Mouse (Mus musculus) neutrophil, adult 83 days (primary cell): Measurements from ENCODE around the gene Pga5. TPM values are rescaled to one million over a fixed set of nuclear protein-coding genes. Genes with fewer than 3 reads are reported as not detected.

Experiments used
- total RNA-seq, 2 experiments: library from RNA; stranded (reverse); gene quantifications; one replicate each; pipeline ENCODE4 v1.2.4; 2023

The Pga5 gene
- total RNA-seq: not detected

GRCm38 (mm10) chr19:10677915-10678771 lies at the start of gene Pga5:
Gene Pga5 (minus strand): TSS chr19:10678071.

GRCm38 (mm10) chr19:10688537-10689352 lies 10.9 kb upstream of the Pga5 start, which contains the start of gene Vps37c:
Gene Vps37c (plus strand): TSS chr19:10688735.

DNA sequence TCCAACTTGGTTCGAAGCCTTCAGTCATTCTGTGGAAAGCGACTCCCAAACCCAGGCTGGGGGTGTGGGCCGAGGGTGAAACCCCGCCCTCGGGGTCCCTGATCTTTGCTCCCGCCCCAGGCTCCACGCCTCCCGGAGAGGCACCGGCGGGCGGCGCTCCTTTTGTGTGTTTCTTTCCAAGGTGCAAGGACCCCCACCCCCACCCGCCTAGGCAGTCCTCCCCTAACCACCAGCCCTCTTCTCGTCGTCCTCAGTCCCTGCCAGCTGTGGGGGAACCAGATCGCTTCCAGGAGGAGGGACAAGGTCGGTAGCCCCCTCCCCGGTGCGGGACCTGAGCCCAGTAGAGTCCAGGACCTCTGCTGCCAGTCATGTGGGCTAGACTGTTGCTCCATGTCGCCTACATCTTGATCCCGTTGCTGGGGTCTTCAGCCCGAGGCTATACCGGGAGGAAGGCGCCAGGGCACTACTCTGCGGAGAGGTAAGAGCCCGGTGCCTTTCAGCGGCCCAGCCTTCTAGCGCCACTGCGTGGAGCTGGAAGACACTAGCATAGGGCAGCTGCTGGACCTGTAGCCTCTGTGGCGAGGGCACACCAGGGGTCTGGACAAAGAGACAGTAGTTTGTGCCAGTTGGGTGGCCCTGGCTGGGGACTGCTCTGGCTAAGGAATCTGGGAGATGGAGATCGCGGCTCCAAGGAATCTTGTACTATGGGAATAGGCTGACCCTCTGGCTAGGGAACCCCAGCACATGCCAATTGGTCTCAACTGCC lies 43.6 kb downstream of the Pga5 start, which contains the start of gene Vwce:
TSS of gene Vwce (plus strand) at position 108 of the 766 bp plus-strand sequence.

Other genes with a start within 250 kb of the Pga5 start
- gene Lrrc10b, start 220.6 kb downstream of the Pga5 start, total RNA-seq: not detected
- gene Ppp1r32, start 195.1 kb downstream of the Pga5 start, total RNA-seq: 1 to 10 TPM; 1.2 to 1.9 TPM
- 10 to 100 TPM; 72.4 to 78.9 TPM for gene Cpsf7, start 152.8 kb downstream of the Pga5 start, total RNA-seq
- 10 to 100 TPM; 35.0 to 40.0 TPM for gene Sdhaf2, start 151.9 kb downstream of the Pga5 start, total RNA-seq
- 10 to 100 TPM; 45.4 to 47.5 TPM for gene Tmem216, start 121.8 kb downstream of the Pga5 start, total RNA-seq
- gene Cyb561a3, start 100.9 kb downstream of the Pga5 start, total RNA-seq: 10 to 100 TPM; 42.0 to 46.2 TPM
- gene Tmem138, start 100.7 kb downstream of the Pga5 start, total RNA-seq: 1 to 10 TPM; 6.4 to 7.9 TPM
- 100 to 1,000 TPM; 103 to 114 TPM for gene Ddb1, start 72.7 kb downstream of the Pga5 start, total RNA-seq
- gene Tkfc, start 72.4 kb downstream of the Pga5 start, total RNA-seq: 1 to 10 TPM; 6.6 to 8.1 TPM
- gene Vwce, start 43.9 kb downstream of the Pga5 start, total RNA-seq: 1 to 10 TPM in 1 of 2 experiments, under 1 TPM in 1; 0.46 to 1.2 TPM
- gene Vps37c, start 10.7 kb upstream of the Pga5 start, total RNA-seq: 10 to 100 TPM; 44.6 to 48.3 TPM
- gene Cd5, start 60.9 kb upstream of the Pga5 start, total RNA-seq: under 1 TPM in 1 of 2 experiments, not detected in 1; 0.22 TPM
- 1 to 10 TPM in 1 of 2 experiments, under 1 TPM in 1; 0.99 to 2.1 TPM for gene Cd6, start 152.0 kb upstream of the Pga5 start, total RNA-seq
- gene Slc15a3, start 161.7 kb upstream of the Pga5 start, total RNA-seq: 100 to 1,000 TPM; 131 to 142 TPM
- under 1 TPM; 0.31 to 0.81 TPM for gene Tmem132a, start 191.9 kb upstream of the Pga5 start, total RNA-seq
- 10 to 100 TPM; 27.1 to 32.1 TPM for gene Tmem109, start 203.9 kb upstream of the Pga5 start, total RNA-seq
- 10 to 100 TPM; 56.9 to 59.5 TPM for gene Prpf19, start 217.2 kb upstream of the Pga5 start, total RNA-seq
- not detected for gene Zp1, start 242.6 kb upstream of the Pga5 start, total RNA-seq